Mouse (Mus musculus) testis, adult 2 months (tissue): ENCODE results near the gene Obscn. TPM values are rescaled to one million over a fixed set of nuclear protein-coding genes. Genes with fewer than 3 reads are reported as not detected.

Experiments
- H3K27ac ChIP-seq: fragments of 200-500 bp; 2 replicates; pipeline ENCODE4 v1.5.1; 2012; ENCODE audit warnings: low read depth, low read length; ENCODE audit not compliant: control insufficient read depth, insufficient read depth
- H3K27me3 ChIP-seq: fragments of 200-500 bp; 2 replicates; pipeline ENCODE4 v1.6.1; 2012; ENCODE audit warnings: mild to moderate bottlenecking, low read length, moderate library complexity; ENCODE audit not compliant: control insufficient read depth, insufficient read depth
- H3K36me3 ChIP-seq: fragments of 200-500 bp; 2 replicates; pipeline ENCODE4 v1.6.1; 2012; ENCODE audit warnings: mild to moderate bottlenecking, low read length; ENCODE audit not compliant: control insufficient read depth, insufficient read depth
- H3K4me1 ChIP-seq: fragments of 200-500 bp; 2 replicates; pipeline ENCODE4 v1.6.1; 2012; ENCODE audit warnings: low read length; ENCODE audit not compliant: control insufficient read depth, insufficient read depth
- H3K4me3 ChIP-seq: fragments of 200-500 bp; 2 replicates; pipeline ENCODE4 v1.5.1; 2012; ENCODE audit warnings: low read depth, mild to moderate bottlenecking, low read length, moderate library complexity, mixed read lengths; ENCODE audit not compliant: control insufficient read depth
- CTCF ChIP-seq: fragments of 200-500 bp; IDR thresholded peaks from 2 replicates; pipeline ENCODE4 v1.5.1; 2012; ENCODE audit warnings: low read depth, mild to moderate bottlenecking, inconsistent platforms, low read length, moderate library complexity; ENCODE audit not compliant: control insufficient read depth, insufficient read depth, insufficient replicate concordance
- POLR2A ChIP-seq: fragments of 200-500 bp; IDR thresholded peaks from 2 replicates; pipeline ENCODE4 v1.6.1; 2012; ENCODE audit warnings: low read depth, mild to moderate bottlenecking, inconsistent platforms, low read length, moderate library complexity; ENCODE audit not compliant: control insufficient read depth
- polyA plus RNA-seq: library from polyadenylated mRNA; depleted of rRNA; stranded (reverse); fragments of >200 nt; gene quantifications from 2 replicates; pipeline ENCODE4 v1.2.3, GENCODE M21; 2012

Gene Obscn
- polyA plus RNA-seq, 1 experiment = 1.9 TPM

GRCm38 (mm10) chr11:59085200-59085599 is 51.0 kb downstream of the Obscn start:
- TF ChIP-seq POLR2A (no peak), CTCF (no peak)
- Histone ChIP-seq H3K36me3 (no peaks in the 10 kb centered on the region), H3K27ac (no peak overlapping the region), H3K27me3 (no peaks in the 10 kb centered on the region), H3K4me1 (no peaks in the 10 kb centered on the region), H3K4me3 (no peak overlapping the region)

GRCm38 (mm10) chr11:59083125-59083524 is 53.1 kb downstream of the Obscn start:
- H3K36me3 ChIP-seq = no peaks in the 10 kb centered on the region
- no peak overlapping the region for H3K27ac ChIP-seq
- TF ChIP-seq CTCF = no peak
- no peak for TF ChIP-seq POLR2A
- H3K27me3 ChIP-seq = no peaks in the 10 kb centered on the region
- no peaks in the 10 kb centered on the region for H3K4me1 ChIP-seq
- no peak overlapping the region for H3K4me3 ChIP-seq

- Histone ChIP-seq H3K27me3 (no peaks in the 10 kb centered on the region), H3K4me1 (no peaks in the 10 kb centered on the region), H3K36me3 (no peaks in the 10 kb centered on the region), H3K27ac (no peak overlapping the region), H3K4me3 (no peak overlapping the region)
- no peak for TF ChIP-seq CTCF
- TF ChIP-seq POLR2A = no peak
Measured at GRCm38 (mm10) chr11:59078311-59078710, 57.9 kb downstream of the Obscn start.

GRCm38 (mm10) chr11:59070321-59070720 is 65.9 kb downstream of the Obscn start:
- Histone ChIP-seq H3K36me3 (no peaks in the 10 kb centered on the region), H3K27ac (no peak overlapping the region), H3K4me3 (no peak overlapping the region), H3K4me1 (no peaks in the 10 kb centered on the region), H3K27me3 (no peaks in the 10 kb centered on the region)
- TF ChIP-seq POLR2A = no peak
- no peak for TF ChIP-seq CTCF

- Histone ChIP-seq H3K4me3 (no peak overlapping the region), H3K36me3 (no peaks in the 10 kb centered on the region), H3K27ac (no peak overlapping the region), H3K27me3 (no peaks in the 10 kb centered on the region), H3K4me1 (no peaks in the 10 kb centered on the region)
- TF ChIP-seq POLR2A (no peak), CTCF (no peak)
Measured at GRCm38 (mm10) chr11:59068922-59069321, 67.3 kb downstream of the Obscn start.

GRCm38 (mm10) chr11:59068433-59068832 is 67.8 kb downstream of the Obscn start:
- Histone ChIP-seq H3K27me3 (no peaks in the 10 kb centered on the region), H3K27ac (no peak overlapping the region), H3K4me1 (no peaks in the 10 kb centered on the region), H3K36me3 (no peaks in the 10 kb centered on the region), H3K4me3 (no peak overlapping the region)
- TF ChIP-seq CTCF (no peak), POLR2A (no peak)

- TF ChIP-seq POLR2A (no peak), CTCF (no peak)
- Histone ChIP-seq H3K4me1 (no peaks in the 10 kb centered on the region), H3K27me3 (no peaks in the 10 kb centered on the region), H3K4me3 (no peak overlapping the region), H3K27ac (no peak overlapping the region), H3K36me3 (no peaks in the 10 kb centered on the region)
Measured at GRCm38 (mm10) chr11:59067921-59068320, 68.3 kb downstream of the Obscn start.

- no peak overlapping the region for H3K4me3 ChIP-seq
- no peaks in the 10 kb centered on the region for H3K36me3 ChIP-seq
- no peaks in the 10 kb centered on the region for H3K4me1 ChIP-seq
- H3K27ac ChIP-seq = no peak overlapping the region
- TF ChIP-seq CTCF (no peak), POLR2A (no peak)
- no peaks in the 10 kb centered on the region for H3K27me3 ChIP-seq
Measured at GRCm38 (mm10) chr11:59058025-59058424, 78.2 kb downstream of the Obscn start.
